Mouse (Mus musculus) thymus, adult 2 months (tissue): ENCODE data around the gene Slc16a6. TPM values are rescaled to one million over a fixed set of nuclear protein-coding genes. Genes with fewer than 3 reads are reported as not detected.

Experiments
- DNase-seq: peaks from one replicate; pipeline ENCODE4 v3.0.0; 2021
- H3K27ac ChIP-seq: fragments of 200-500 bp; 2 replicates; pipeline ENCODE4 v1.5.1; 2012; ENCODE audit warnings: low read length, control low read depth; ENCODE audit not compliant: control insufficient read depth, insufficient read depth
- H3K27me3 ChIP-seq: fragments of 200-500 bp; 2 replicates; pipeline ENCODE4 v1.6.1; 2012; ENCODE audit warnings: mild to moderate bottlenecking, low read length, moderate library complexity, mixed read lengths; ENCODE audit not compliant: control insufficient read depth, insufficient read depth
- H3K36me3 ChIP-seq: fragments of 200-500 bp; 2 replicates; pipeline ENCODE4 v1.6.1; 2012; ENCODE audit warnings: mild to moderate bottlenecking, low read length, moderate library complexity; ENCODE audit not compliant: control insufficient read depth, insufficient read depth
- H3K4me1 ChIP-seq: fragments of 200-500 bp; replicated peaks from 2 replicates; pipeline ENCODE4 v1.6.1; 2012; ENCODE audit warnings: low read length; ENCODE audit not compliant: control insufficient read depth, insufficient read depth
- H3K4me3 ChIP-seq: fragments of 200-500 bp; 2 replicates; pipeline ENCODE4 v1.5.1; 2012; ENCODE audit warnings: mild to moderate bottlenecking, low read length, control low read depth, moderate library complexity; ENCODE audit not compliant: control insufficient read depth, insufficient read depth
- CTCF ChIP-seq: fragments of 200-500 bp; IDR thresholded peaks from 2 replicates; pipeline ENCODE4 v1.5.1; 2012; ENCODE audit warnings: mild to moderate bottlenecking, control low read depth, low read length, moderate library complexity, borderline replicate concordance; ENCODE audit not compliant: control insufficient read depth, poor library complexity, insufficient read depth; ENCODE audit errors: extremely low read depth
- POLR2A ChIP-seq: fragments of 200-500 bp; IDR thresholded peaks from 2 replicates; pipeline ENCODE4 v1.6.1; 2012; ENCODE audit warnings: mild to moderate bottlenecking, low read length, control low read depth, moderate library complexity; ENCODE audit not compliant: control insufficient read depth, poor library complexity, insufficient read depth; ENCODE audit errors: extremely low read depth
- WGBS: fragments of 180-500 bp; shearing (Covaris S2); methylation state at CpG from one replicate; pipeline ENCODE4 v1.1.7; 2018; 5-methylcytosine and 5-hydroxymethylcytosine counted together
- polyA plus RNA-seq: library from polyadenylated mRNA; depleted of rRNA; stranded (reverse); fragments of >200 nt; gene quantifications from 2 replicates; pipeline ENCODE4 v1.2.3, GENCODE M21; 2012; rRNA removed

The Slc16a6 gene
- polyA plus RNA-seq, 1 experiment, result 9.0 TPM

DNA sequence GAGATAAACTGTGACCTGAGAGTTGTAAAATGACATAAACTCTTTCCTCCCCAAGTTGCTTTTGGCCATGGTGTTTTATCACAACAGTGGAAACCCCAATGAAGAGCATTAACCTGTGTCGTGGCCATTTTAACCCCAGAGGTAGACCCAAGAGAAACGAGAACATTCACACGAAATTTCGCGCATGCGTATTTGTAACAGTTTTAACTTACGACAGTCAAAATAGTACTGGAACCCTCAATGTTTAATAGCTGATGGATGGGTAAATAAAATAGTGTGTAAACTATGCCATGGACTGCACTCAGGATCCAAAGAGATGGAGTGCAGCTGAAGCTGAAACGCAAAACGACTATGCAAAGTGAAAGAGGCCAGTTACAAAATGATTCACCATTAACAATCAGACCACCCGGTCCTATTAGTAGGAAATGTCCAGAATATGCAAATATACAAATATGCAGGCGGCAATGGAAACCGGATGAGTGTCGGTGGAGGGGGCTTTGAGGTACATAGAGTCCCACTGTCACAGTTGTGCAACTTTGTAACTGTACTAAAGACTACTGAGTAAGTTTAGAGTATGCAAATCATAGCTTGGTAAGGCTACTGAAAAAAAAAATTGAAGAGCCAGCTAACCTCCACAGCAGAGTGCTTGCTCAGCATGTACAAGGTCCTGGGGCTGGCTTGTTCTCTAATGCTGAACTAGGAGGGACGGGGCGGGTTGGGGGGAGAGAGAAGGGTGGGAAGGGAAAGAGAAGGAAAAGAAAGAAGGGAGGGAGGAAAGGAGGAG is 63.0 kb downstream of the Slc16a6 start:
- no peaks in the 10 kb centered on the region for H3K27me3 ChIP-seq
- TF ChIP-seq POLR2A, result no peak
- TF ChIP-seq CTCF, result no peak
- H3K36me3 ChIP-seq, result no peaks in the 10 kb centered on the region
- DNase-seq, result no peak
- no peak overlapping the region for H3K4me3 ChIP-seq
- no peak overlapping the region for H3K27ac ChIP-seq
- WGBS, result 94% methylated on average over 15 of the region's 15 CpGs
- 0 out of 2 replicates have a peak, but pooled peaks cover 2% of the 10 kb centered on the region for H3K4me1 ChIP-seq

DNA sequence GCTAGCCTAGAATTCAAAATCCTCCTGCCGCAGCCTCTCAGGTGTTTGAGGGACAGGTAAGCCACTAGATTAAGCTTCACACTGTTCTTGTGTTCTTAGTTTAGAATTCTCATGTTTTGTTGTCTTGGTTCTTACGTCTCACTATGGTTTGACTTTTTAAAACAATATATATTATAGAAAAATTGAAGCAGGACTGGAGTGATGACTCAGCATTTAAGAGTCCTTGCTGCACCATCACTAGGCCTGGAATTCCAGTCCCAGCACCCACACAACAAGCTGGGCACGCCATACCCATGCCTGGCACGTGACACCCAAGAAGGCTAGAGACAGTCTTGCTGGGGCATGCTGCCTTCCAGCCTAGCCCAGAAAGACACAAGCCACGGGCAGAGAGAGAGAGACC is 67.0 kb downstream of the Slc16a6 start:
- Histone ChIP-seq H3K27ac (no peak overlapping the region), H3K4me1 (peaks cover 2% of the 10 kb centered on the region; the same call in 1 of the 2 replicates), H3K4me3 (no peak overlapping the region), H3K27me3 (no peaks in the 10 kb centered on the region), H3K36me3 (no peaks in the 10 kb centered on the region)
- DNase-seq, result no peak
- no peak for TF ChIP-seq POLR2A
- no peak for TF ChIP-seq CTCF
- 94% methylated on average over 5 of the region's 5 CpGs for WGBS

Other genes with a start within 250 kb of the Slc16a6 start
- gene Rgs9, start 175.5 kb downstream of the Slc16a6 start, polyA plus RNA-seq, result 0.61 and 1.2 TPM in 2 replicates
- 49.6 and 56.1 TPM in 2 replicates for gene Gna13, start 110.8 kb downstream of the Slc16a6 start, polyA plus RNA-seq
- not detected in 2 replicates for gene 9930022D16Rik, start 59.7 kb downstream of the Slc16a6 start, polyA plus RNA-seq
- gene Amz2, start 47.7 kb downstream of the Slc16a6 start, polyA plus RNA-seq, result 55.9 and 75.3 TPM in 2 replicates
- gene Arsg, start 224 bp downstream of the Slc16a6 start, polyA plus RNA-seq, result 3.9 and 4.0 TPM in 2 replicates
- 4.7 and 7.0 TPM in 2 replicates for gene Wipi1, start 138.4 kb upstream of the Slc16a6 start, polyA plus RNA-seq
- 145 and 150 TPM in 2 replicates for gene Prkar1a, start 175.8 kb upstream of the Slc16a6 start, polyA plus RNA-seq
- gene Fam20a, start 248.7 kb upstream of the Slc16a6 start, polyA plus RNA-seq, result 2.8 and 3.2 TPM in 2 replicates